Comparison of ENCODE assay signal across 26 mouse cellular contexts in the genomic region with DNA sequence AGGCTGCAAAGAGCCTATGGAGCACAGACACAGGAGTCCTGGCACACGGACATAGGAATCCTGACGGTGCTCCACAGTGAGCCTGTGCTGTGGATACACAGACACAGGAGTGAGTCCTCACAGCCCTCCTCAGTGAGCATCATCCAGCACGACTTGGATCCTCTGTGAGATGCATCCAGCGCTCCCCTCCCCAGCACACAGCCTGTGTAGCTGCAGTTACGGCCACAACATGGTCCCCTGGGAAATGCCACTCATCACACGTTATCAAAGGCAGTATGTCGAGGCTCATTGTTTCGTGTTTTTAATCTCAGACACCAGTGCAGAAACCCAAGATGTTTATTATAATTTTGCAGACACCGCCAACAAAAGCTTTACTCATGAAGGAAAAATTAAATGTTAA.
DNase-seq lines count a peak whose midpoint lies in the region; ATAC-seq and TF ChIP-seq lines count a peak whose summit lies in the region.
"Had no signal": no experiment of that assay in that cellular context is flagged by ENCODE, and none has a peak within 500 bp of the region (broad histone marks: within the 10 kb centered on the region; RNA-seq: fewer than 3 reads in every experiment).

No protein-coding gene starts in this region.

- H3K36me3 ChIP-seq in forebrain, embryonic 14.5 days (ENCODE audit: control insufficient read depth, insufficient read depth, low read length) = no peaks in the 10 kb centered on the region
- no peaks in the 10 kb centered on the region for H3K36me3 ChIP-seq in forebrain, embryonic 10.5 days (replicated peaks)
- no peaks in the 10 kb centered on the region for H3K36me3 ChIP-seq in hindbrain, embryonic 13.5 days
- H3K36me3 ChIP-seq in hindbrain, embryonic 10.5 days = no peaks in the 10 kb centered on the region
- no peaks in the 10 kb centered on the region for H3K36me3 ChIP-seq in midbrain, embryonic 15.5 days (replicated peaks)
- H3K36me3 ChIP-seq in midbrain, embryonic 11.5 days (ENCODE audit: control insufficient read depth, insufficient read depth, low read length) = no peaks in the 10 kb centered on the region
- H3K36me3 ChIP-seq: heart, embryonic 13.5 days; kidney, embryonic 15.5 days; limb, embryonic 15.5 days; lung, embryonic 15.5 days had no signal

- no peak overlapping the region for H3K4me2 ChIP-seq in forebrain, embryonic 14.5 days (ENCODE audit: low read length)
- no peak overlapping the region for H3K4me2 ChIP-seq in hindbrain, embryonic 13.5 days
- H3K4me2 ChIP-seq in midbrain, embryonic 15.5 days = no peak overlapping the region
- H3K4me2 ChIP-seq in midbrain, embryonic 11.5 days = no peak overlapping the region
- H3K4me2 ChIP-seq: heart, embryonic 13.5 days; kidney, embryonic 15.5 days; limb, embryonic 15.5 days; lung, embryonic 15.5 days had no signal

- H3K9ac ChIP-seq in forebrain, embryonic 14.5 days (ENCODE audit: low read length) = no peak overlapping the region
- H3K9ac ChIP-seq in hindbrain, embryonic 13.5 days = no peak overlapping the region
- H3K9ac ChIP-seq in midbrain, embryonic 15.5 days = no peak overlapping the region
- no peak overlapping the region for H3K9ac ChIP-seq in midbrain, embryonic 11.5 days (ENCODE audit: low read length)
- H3K9ac ChIP-seq: heart, embryonic 13.5 days; kidney, embryonic 15.5 days; limb, embryonic 15.5 days; liver, embryonic 14.5 days; lung, embryonic 15.5 days had no signal

- no peak for TF ChIP-seq CTCF in gastrocnemius, adult 2 months (IDR thresholded peaks at IDR 0.05)

- DNase-seq in forebrain, embryonic 14.5 days (ENCODE audit: low spot score) = peak; percentile 20
- DNase-seq in forebrain, embryonic 10.5 days (ENCODE audit: extremely low spot score, low spot score) = no peak
- no peak for DNase-seq in hindbrain, embryonic 10.5 days (ENCODE audit: low spot score)
- DNase-seq in midbrain, embryonic 11.5 days (ENCODE audit: low spot score, missing footprints) = no peak
- DNase-seq in mesoderm, embryonic 11.5 days (ENCODE audit: low read depth, low spot score) = peak; percentile 23
- DNase-seq in gastrocnemius, adult 2 months = no peak
- DNase-seq: adrenal gland, adult 8-10 months; cerebellum, adult 2 months; cerebellum, postnatal 36 days; gastrocnemius, postnatal 25 days; heart, adult 18-20 months; heart, postnatal 14 days; kidney, adult 11 months; kidney, postnatal 36 days; layer of hippocampus, adult 9-11 months; left cerebral cortex, postnatal 4 days; thymus, postnatal 14 days had no signal

- no peaks in the 10 kb centered on the region for H3K27me3 ChIP-seq in forebrain, embryonic 14.5 days (replicated peaks; ENCODE audit: control insufficient read depth, insufficient read depth, low read length)
- H3K27me3 ChIP-seq in forebrain, embryonic 10.5 days (ENCODE audit: poor library complexity, severe bottlenecking) = no peaks in the 10 kb centered on the region
- no peaks in the 10 kb centered on the region for H3K27me3 ChIP-seq in hindbrain, embryonic 13.5 days
- H3K27me3 ChIP-seq in hindbrain, embryonic 10.5 days (ENCODE audit: insufficient read depth, poor library complexity, severe bottlenecking) = no peaks in the 10 kb centered on the region
- H3K27me3 ChIP-seq in midbrain, embryonic 15.5 days (replicated peaks) = no peaks in the 10 kb centered on the region
- no peaks in the 10 kb centered on the region for H3K27me3 ChIP-seq in midbrain, embryonic 11.5 days (ENCODE audit: control insufficient read depth, insufficient read depth, low read length)
- H3K27me3 ChIP-seq: heart, embryonic 13.5 days; kidney, embryonic 15.5 days; limb, embryonic 15.5 days; lung, embryonic 15.5 days had no signal

- intact Hi-C loops in gastrocnemius, adult 2 months (cut with DNase I) = no loop called here

- H3K4me1 ChIP-seq in forebrain, embryonic 14.5 days (ENCODE audit: control insufficient read depth, insufficient read depth, low read length) = no peaks in the 10 kb centered on the region
- no peaks in the 10 kb centered on the region for H3K4me1 ChIP-seq in forebrain, embryonic 10.5 days
- 0 out of 2 replicates have a peak, but pooled peaks cover 3% of the 10 kb centered on the region for H3K4me1 ChIP-seq in hindbrain, embryonic 13.5 days (replicated peaks)
- H3K4me1 ChIP-seq in hindbrain, embryonic 10.5 days (replicated peaks) = 0 out of 2 replicates have a peak, but pooled peaks cover 8% of the 10 kb centered on the region
- H3K4me1 ChIP-seq in midbrain, embryonic 15.5 days = no peaks in the 10 kb centered on the region; the same call in 1 of the 2 replicates
- no peaks in the 10 kb centered on the region for H3K4me1 ChIP-seq in midbrain, embryonic 11.5 days (ENCODE audit: control insufficient read depth, insufficient read depth, low read length)
- H3K4me1 ChIP-seq: kidney, embryonic 15.5 days; limb, embryonic 15.5 days; lung, embryonic 15.5 days had no signal

- H3K27ac ChIP-seq in forebrain, embryonic 14.5 days (ENCODE audit: low read depth, low read length) = no peak overlapping the region
- H3K27ac ChIP-seq in forebrain, embryonic 10.5 days = no peak overlapping the region
- peak overlapping the region; percentile 35; the same call in 1 of the 2 replicates for H3K27ac ChIP-seq in hindbrain, embryonic 13.5 days
- H3K27ac ChIP-seq in hindbrain, embryonic 10.5 days = no peak overlapping the region
- H3K27ac ChIP-seq in midbrain, embryonic 15.5 days = no peak overlapping the region
- H3K27ac ChIP-seq in midbrain, embryonic 11.5 days (ENCODE audit: low read depth, low read length) = no peak overlapping the region
- no peak overlapping the region for H3K27ac ChIP-seq in gastrocnemius, adult 2 months
- H3K27ac ChIP-seq: heart, embryonic 13.5 days; kidney, embryonic 15.5 days; limb, embryonic 15.5 days; liver, embryonic 14.5 days; lung, embryonic 15.5 days had no signal

- 73% methylated on average over 9 of the region's 9 CpGs for WGBS in forebrain, embryonic 14.5 days
- 81% methylated on average over 9 of the region's 9 CpGs for WGBS in forebrain, embryonic 10.5 days
- 53% methylated on average over 9 of the region's 9 CpGs for WGBS in hindbrain, embryonic 13.5 days
- 74% methylated on average over 9 of the region's 9 CpGs for WGBS in hindbrain, embryonic 10.5 days
- WGBS in midbrain, embryonic 15.5 days = 45% methylated on average over 9 of the region's 9 CpGs
- 77% methylated on average over 9 of the region's 9 CpGs for WGBS in midbrain, embryonic 11.5 days

- H3K4me3 ChIP-seq in forebrain, embryonic 14.5 days (ENCODE audit: low read depth, low read length) = no peak overlapping the region
- no peak overlapping the region for H3K4me3 ChIP-seq in forebrain, embryonic 10.5 days
- no peak overlapping the region for H3K4me3 ChIP-seq in hindbrain, embryonic 13.5 days
- H3K4me3 ChIP-seq in hindbrain, embryonic 10.5 days = no peak overlapping the region
- no peak overlapping the region for H3K4me3 ChIP-seq in midbrain, embryonic 15.5 days
- H3K4me3 ChIP-seq in midbrain, embryonic 11.5 days (ENCODE audit: low read depth, low read length) = no peak overlapping the region
- H3K4me3 ChIP-seq in gastrocnemius, adult 2 months = no peak overlapping the region
- H3K4me3 ChIP-seq: heart, embryonic 13.5 days; kidney, embryonic 15.5 days; limb, embryonic 15.5 days; lung, embryonic 15.5 days; myocyte had no signal

- H3K9me3 ChIP-seq in forebrain, embryonic 14.5 days (replicated peaks; ENCODE audit: control insufficient read depth, low read length) = no peaks in the 10 kb centered on the region
- no peaks in the 10 kb centered on the region for H3K9me3 ChIP-seq in forebrain, embryonic 10.5 days
- H3K9me3 ChIP-seq in hindbrain, embryonic 13.5 days = no peaks in the 10 kb centered on the region
- no peaks in the 10 kb centered on the region for H3K9me3 ChIP-seq in hindbrain, embryonic 10.5 days
- H3K9me3 ChIP-seq in midbrain, embryonic 15.5 days = no peaks in the 10 kb centered on the region
- no peaks in the 10 kb centered on the region for H3K9me3 ChIP-seq in midbrain, embryonic 11.5 days (ENCODE audit: control insufficient read depth, low read length)
- H3K9me3 ChIP-seq: heart, embryonic 13.5 days; kidney, embryonic 15.5 days; limb, embryonic 15.5 days; lung, embryonic 15.5 days had no signal

- no peak for ATAC-seq in forebrain, embryonic 14.5 days
- ATAC-seq in hindbrain, embryonic 13.5 days (ENCODE audit: low FRiP score) = 0 out of 2 replicates have a peak, but pooled peaks have one; percentile 59
- ATAC-seq in midbrain, embryonic 15.5 days (replicated peaks) = 0 out of 2 replicates have a peak, but pooled peaks have one; percentile 33
- no peak for ATAC-seq in midbrain, embryonic 11.5 days (ENCODE audit: low FRiP score)
- ATAC-seq: activated CD4-positive, CD25-positive, alpha-beta regulatory T cell, adult 4 months had no signal

Comparison
In these comparisons a context has a peak if more than half of its experiments do, and no peak if none do; other contexts are left out.
1. ATAC-seq: peak in hindbrain, embryonic 13.5 days (single experiment) and midbrain, embryonic 15.5 days (single experiment); none in forebrain, embryonic 14.5 days (single experiment) and midbrain, embryonic 11.5 days (single experiment).
2. DNase-seq: peak in forebrain, embryonic 14.5 days (single experiment) and mesoderm, embryonic 11.5 days (single experiment); none in forebrain, embryonic 10.5 days (single experiment), hindbrain, embryonic 10.5 days (single experiment), midbrain, embryonic 11.5 days (single experiment) and gastrocnemius, adult 2 months (single experiment).